Mouse (Mus musculus) heart, embryonic 14.5 days (tissue): ENCODE results near the gene Elf3. TPM values are rescaled to one million over a fixed set of nuclear protein-coding genes. Genes with fewer than 3 reads are reported as not detected.

ENCODE experiments used
- ATAC-seq: fragments of 200-750 bp; cut with Nextera tagmentation; 2 replicates; pipeline ENCODE4 v1.8.0; 2017; ENCODE audit warnings: low read depth, moderate TSS enrichment; ENCODE audit not compliant: insufficient number of reproducible peaks, insufficient read depth, low FRiP score
- H3K27ac ChIP-seq, 2 experiments: fragments of 200-500 bp in 1 of 2; fragments of 300-500 bp in 1 of 2; sonication (generic) in 1 of 2; replicated peaks in 1 of 2; 2 replicates each; pipeline ENCODE4 v1.5.1; 2012 to 2014; ENCODE audit warnings: low read depth in 2 of 2, low read length in 2 of 2, control low read depth in 1 of 2, mild to moderate bottlenecking in 1 of 2, mixed read lengths in 1 of 2; ENCODE audit not compliant: control insufficient read depth in 1 of 2, insufficient read depth in 1 of 2
- H3K27me3 ChIP-seq: fragments of 300-500 bp; sonication (generic); 2 replicates; pipeline ENCODE4 v1.6.1; 2014; ENCODE audit warnings: mild to moderate bottlenecking, low read length, control low read depth; ENCODE audit not compliant: control insufficient read depth, insufficient read depth
- H3K36me3 ChIP-seq: fragments of 300-500 bp; sonication (generic); 2 replicates; pipeline ENCODE4 v1.6.1; 2014; ENCODE audit warnings: mild to moderate bottlenecking, control low read depth, low read length, mixed read lengths; ENCODE audit not compliant: control insufficient read depth, insufficient read depth
- H3K4me1 ChIP-seq, 2 experiments: fragments of 200-500 bp in 1 of 2; fragments of 300-500 bp in 1 of 2; sonication (generic) in 1 of 2; 2 replicates each; pipeline ENCODE4 v1.6.1; 2012 to 2014; ENCODE audit warnings: low read length in 2 of 2, control low read depth in 1 of 2, mixed read lengths in 1 of 2; ENCODE audit not compliant: control insufficient read depth in 2 of 2, insufficient read depth in 2 of 2
- H3K4me2 ChIP-seq: fragments of 300-500 bp; sonication (generic); 2 replicates; pipeline ENCODE4 v1.6.1; 2014; ENCODE audit warnings: mild to moderate bottlenecking, low read length
- H3K4me3 ChIP-seq, 2 experiments: fragments of 200-500 bp in 1 of 2; fragments of 300-500 bp in 1 of 2; sonication (generic) in 1 of 2; 2 replicates each; pipeline ENCODE4 v1.5.1; 2012 to 2014; ENCODE audit warnings: low read length in 2 of 2, mild to moderate bottlenecking in 2 of 2, control low read depth in 1 of 2, low read depth in 1 of 2, moderate library complexity in 1 of 2; ENCODE audit not compliant: control insufficient read depth in 1 of 2, insufficient read depth in 1 of 2
- H3K9ac ChIP-seq: fragments of 300-500 bp; sonication (generic); 2 replicates; pipeline ENCODE4 v1.6.1; 2014; ENCODE audit warnings: mild to moderate bottlenecking, low read length
- H3K9me3 ChIP-seq: fragments of 300-500 bp; sonication (generic); 2 replicates; pipeline ENCODE4 v1.6.1; 2016; ENCODE audit warnings: low read length, control low read depth; ENCODE audit not compliant: control insufficient read depth
- WGBS: fragments of 180-500 bp; shearing (Covaris S2); extraction: QIAGEN DNeasy Blood & Tissue Kit; methylation state at CpG from one replicate; pipeline ENCODE4 v1.1.7; 2014; 5-methylcytosine and 5-hydroxymethylcytosine counted together
- polyA plus RNA-seq: library from polyadenylated mRNA; unstranded; fragments of >200 nt; fragmentation: Nextera tagmentation; extraction: Ambion mirVana; gene quantifications from 2 replicates; pipeline ENCODE4 v1.2.1, GENCODE M21; 2014

Elf3 gene
- 0.13 and 0.39 TPM in 2 replicates for polyA plus RNA-seq

DNA sequence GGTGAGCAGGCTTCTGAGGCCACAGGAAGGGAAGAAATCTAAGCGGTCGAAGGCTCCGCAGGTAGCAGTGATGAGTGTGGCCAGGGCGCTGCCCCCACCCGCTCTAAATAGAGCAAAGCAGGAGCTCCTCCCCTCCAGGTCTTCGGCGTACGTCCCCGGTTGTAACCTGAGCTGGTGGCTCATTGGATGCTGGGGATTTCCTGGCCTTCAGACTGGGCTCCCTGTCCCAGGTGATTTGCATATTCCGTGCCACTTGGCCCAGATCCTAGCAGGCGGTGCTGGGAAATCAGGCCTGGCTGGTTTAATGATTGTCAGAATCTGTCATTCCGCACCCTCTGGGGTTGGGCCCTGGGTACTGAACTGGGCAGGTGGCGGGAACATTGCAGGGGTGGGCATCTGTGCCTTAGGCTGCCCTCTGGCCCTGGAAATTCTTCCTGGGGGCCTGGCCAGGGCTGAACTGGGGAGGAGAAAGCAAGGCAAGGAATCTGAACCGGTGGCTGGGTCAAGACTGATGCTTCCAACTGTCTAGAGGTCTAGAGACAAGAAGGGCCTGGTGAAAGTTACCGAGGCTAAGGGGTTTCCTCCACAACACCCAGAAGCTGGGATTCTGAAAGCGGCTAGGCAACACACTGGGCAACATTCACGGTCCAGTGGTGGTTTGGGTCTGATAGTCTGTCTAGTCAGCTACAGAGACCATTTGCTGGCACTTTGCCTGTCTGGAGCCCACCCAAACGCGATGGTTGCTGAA, at the start of gene Elf3:
Gene Elf3 (minus strand): TSS at position 189 of the 748 bp plus-strand sequence.
- H3K9me3 ChIP-seq = no peaks in the 10 kb centered on the region
- ATAC-seq = peak; percentile 65
- peaks cover 14 to 23% of the 10 kb centered on the region in 2 experiments for H3K4me1 ChIP-seq
- WGBS = 7% methylated on average over 19 of the region's 19 CpGs
- H3K4me3 ChIP-seq = peak within 1 kb of the TSS; percentile 24 to 27; a peak in 3 of 4 replicates
- H3K9ac ChIP-seq = peak within 1 kb of the TSS; percentile 56
- H3K4me2 ChIP-seq = peak within 1 kb of the TSS; percentile 67
- H3K36me3 ChIP-seq = peaks cover 20% of the 10 kb centered on the region
- H3K27ac ChIP-seq = peak within 1 kb of the TSS; percentile 36 to 62; a peak in 3 of 4 replicates
- peaks cover 12% of the 10 kb centered on the region; the same call in 1 of the 2 replicates for H3K27me3 ChIP-seq

DNA sequence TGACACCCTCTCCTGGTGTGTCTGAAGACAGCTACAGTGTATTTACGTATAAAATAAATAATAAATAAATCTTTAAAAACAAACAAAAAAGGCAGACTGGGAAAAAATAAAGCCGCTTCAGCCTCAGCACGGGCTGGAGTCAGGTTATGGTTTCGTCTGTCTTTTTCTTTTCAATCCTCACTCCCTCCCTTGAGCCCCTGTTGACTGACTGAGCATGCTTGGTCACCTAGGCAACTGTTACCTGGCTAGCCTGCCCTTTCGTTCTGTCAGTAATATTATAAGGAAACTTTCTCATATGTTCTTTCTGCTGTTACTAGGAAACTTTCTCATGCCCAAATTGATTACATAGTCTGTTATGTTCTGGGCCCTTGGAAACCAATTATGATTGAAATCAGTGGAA, 32.5 kb upstream of the Elf3 start:
- Histone ChIP-seq H3K27ac (no peak overlapping the region), H3K4me2 (no peak overlapping the region), H3K27me3 (no peaks in the 10 kb centered on the region), H3K9ac (no peak overlapping the region), H3K9me3 (no peaks in the 10 kb centered on the region), H3K36me3 (peaks cover 20% of the 10 kb centered on the region), H3K4me1 (0 out of 4 replicates have a peak, but pooled peaks cover 0 to 4% of the 10 kb centered on the region in 2 experiments), H3K4me3 (no peak overlapping the region)
- 86% methylated on average over 5 of the region's 5 CpGs for WGBS
- no peak for ATAC-seq

DNA sequence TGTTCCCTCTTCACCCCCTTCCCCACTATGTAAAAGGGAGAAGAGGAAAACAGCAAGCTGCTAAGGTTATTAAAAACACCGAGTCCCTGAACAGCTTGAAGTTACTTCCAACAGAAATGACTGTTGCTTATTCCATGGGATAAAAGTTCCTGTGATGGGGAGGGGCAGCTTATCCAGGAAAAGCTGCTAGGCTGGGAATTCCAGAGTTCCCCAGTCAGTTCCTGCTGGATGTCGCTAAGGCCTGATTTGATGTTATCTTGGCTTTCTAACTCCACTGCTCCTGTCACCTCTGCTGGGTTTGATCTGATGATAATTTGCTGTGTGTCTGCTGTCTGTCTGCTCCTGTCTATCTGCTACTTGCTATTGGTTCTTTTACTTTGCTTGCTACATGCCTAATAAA, 27.9 kb upstream of the Elf3 start:
- no peaks in the 10 kb centered on the region for H3K36me3 ChIP-seq
- WGBS = 30% methylated on average over 2 of the region's 2 CpGs
- no peaks in the 10 kb centered on the region for H3K27me3 ChIP-seq
- no peak for ATAC-seq
- peaks cover 0 to 15% of the 10 kb centered on the region in 2 experiments; a peak in 2 of 4 replicates for H3K4me1 ChIP-seq
- no peaks in the 10 kb centered on the region for H3K9me3 ChIP-seq
- no peak overlapping the region for H3K4me2 ChIP-seq
- H3K4me3 ChIP-seq = no peak overlapping the region
- no peak overlapping the region for H3K27ac ChIP-seq
- H3K9ac ChIP-seq = no peak overlapping the region

DNA sequence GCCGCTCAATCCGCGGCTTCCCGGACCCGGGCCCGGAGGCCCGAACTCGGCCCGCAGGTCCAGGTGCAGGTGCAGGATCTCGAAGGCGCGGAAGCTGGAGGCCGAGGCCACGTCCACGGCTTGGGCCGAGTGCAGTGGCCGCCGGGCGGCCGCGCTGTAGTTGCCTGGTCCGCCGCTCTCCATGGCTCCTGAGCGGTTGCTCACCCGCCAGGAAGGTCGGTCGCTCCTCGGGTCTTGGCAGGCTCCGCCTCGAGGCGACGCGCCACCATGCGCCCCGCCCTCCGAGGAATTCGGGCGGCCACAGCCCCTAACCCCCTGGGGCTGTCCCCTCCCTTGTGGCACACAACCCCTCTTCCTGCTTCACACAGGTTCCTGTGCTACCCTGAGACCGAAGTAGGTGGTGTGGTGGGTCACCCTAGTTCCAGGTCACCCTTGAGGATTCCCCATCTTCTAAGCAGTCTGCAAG, 25.5 kb upstream of the Elf3 start, which contains the start of gene Rnpep:
Gene Rnpep (minus strand): TSS at position 259 of the 466 bp plus-strand sequence.
- Histone ChIP-seq H3K27ac (peak within 1 kb of the TSS; percentile 67 to 90), H3K9me3 (no peaks in the 10 kb centered on the region), H3K4me1 (peaks cover 0 to 23% of the 10 kb centered on the region in 2 experiments; a peak in 2 of 4 replicates), H3K9ac (peak within 1 kb of the TSS; percentile 95), H3K4me3 (peak within 1 kb of the TSS; percentile 70 to 74), H3K36me3 (peaks cover 1% of the 10 kb centered on the region), H3K27me3 (no peaks in the 10 kb centered on the region), H3K4me2 (peak within 1 kb of the TSS; percentile 93)
- ATAC-seq = peak; percentile 71
- under 1% methylated on average over 39 of the region's 39 CpGs for WGBS

DNA sequence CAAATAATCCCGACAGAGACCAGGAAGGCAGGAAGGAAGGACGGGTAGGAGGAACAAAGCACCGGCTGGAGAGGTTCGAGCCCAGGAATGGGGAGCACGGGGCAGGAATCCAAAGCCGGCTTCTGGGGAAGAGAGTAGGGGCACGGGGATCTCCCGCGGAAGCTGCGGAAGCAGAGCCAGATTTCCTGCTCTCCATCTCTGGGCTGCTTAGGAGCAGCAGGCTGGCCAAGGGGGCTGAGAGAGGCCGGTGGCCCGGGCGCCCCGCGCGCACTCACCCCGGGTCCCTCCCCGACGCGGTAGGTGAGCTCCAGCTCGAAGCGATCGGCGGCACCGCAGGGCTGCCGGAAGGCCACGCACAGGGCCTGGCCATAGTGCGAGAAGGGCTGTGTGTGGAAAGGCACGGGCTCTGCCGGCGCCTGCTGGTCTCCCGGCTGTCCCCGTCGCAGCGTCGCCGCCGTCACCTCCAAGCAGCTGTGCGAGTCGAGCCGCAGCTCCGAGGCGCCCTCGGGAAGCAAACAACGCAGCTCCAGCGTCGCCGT, 25.0 kb upstream of the Elf3 start:
- Histone ChIP-seq H3K27me3 (no peaks in the 10 kb centered on the region), H3K4me1 (peaks cover 0 to 23% of the 10 kb centered on the region in 2 experiments; a peak in 2 of 4 replicates), H3K9me3 (no peaks in the 10 kb centered on the region), H3K9ac (peak overlapping the region; percentile 95), H3K27ac (peak overlapping the region; percentile 67 to 90), H3K4me2 (peak overlapping the region; percentile 93), H3K36me3 (peaks cover 6% of the 10 kb centered on the region), H3K4me3 (peak overlapping the region; percentile 70 to 74)
- whole genome bisulfite sequencing = under 1% methylated on average over 45 of the region's 48 CpGs
- ATAC-seq = peak; percentile 40; the same call in 1 of the 2 replicates

DNA sequence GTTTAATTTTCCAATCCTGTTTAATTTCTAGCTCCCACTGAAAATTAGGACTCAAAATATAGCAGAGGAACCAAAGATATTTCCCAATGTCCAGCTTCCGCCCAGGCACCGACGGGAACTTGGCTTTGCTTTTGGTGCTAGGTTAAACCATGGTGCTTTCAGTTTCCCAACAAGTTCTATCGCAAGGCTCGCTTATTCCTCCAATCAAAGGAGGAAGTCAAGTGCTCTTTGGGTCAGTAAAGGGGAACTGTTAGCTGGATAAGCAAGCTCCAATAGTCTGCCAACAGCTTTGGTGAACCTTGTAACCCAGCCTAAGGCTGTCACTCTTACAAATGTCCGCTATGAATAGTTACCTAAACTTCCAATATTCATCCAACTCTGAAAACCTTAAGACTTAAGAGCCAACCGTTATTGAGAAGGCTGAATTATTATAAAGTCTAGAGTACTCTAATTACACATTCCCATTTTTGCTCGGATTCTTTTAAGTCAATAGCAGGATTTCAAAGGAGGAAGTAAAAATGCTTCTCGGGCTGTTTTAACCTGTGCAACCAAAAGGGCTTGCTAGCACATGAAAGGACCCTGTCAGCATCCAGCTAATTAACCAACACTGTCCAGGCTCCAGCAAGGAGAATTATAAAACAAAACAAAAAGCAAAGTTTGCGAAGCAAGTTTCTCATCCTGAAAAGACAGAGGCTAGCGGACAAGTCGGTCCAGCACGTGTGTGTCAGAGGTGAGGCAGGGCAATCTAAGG, 24.3 kb upstream of the Elf3 start:
- Histone ChIP-seq H3K27me3 (no peaks in the 10 kb centered on the region), H3K4me2 (peak overlapping the region; percentile 93), H3K27ac (peak overlapping the region; percentile 67 to 90; a peak in 3 of 4 replicates), H3K4me1 (peaks cover 0 to 23% of the 10 kb centered on the region in 2 experiments; a peak in 2 of 4 replicates), H3K9ac (peak overlapping the region; percentile 95), H3K36me3 (peaks cover 13% of the 10 kb centered on the region), H3K4me3 (peak overlapping the region; percentile 70 to 74), H3K9me3 (no peaks in the 10 kb centered on the region)
- no peak for ATAC-seq
- WGBS = 36% methylated on average over 13 of the region's 13 CpGs

DNA sequence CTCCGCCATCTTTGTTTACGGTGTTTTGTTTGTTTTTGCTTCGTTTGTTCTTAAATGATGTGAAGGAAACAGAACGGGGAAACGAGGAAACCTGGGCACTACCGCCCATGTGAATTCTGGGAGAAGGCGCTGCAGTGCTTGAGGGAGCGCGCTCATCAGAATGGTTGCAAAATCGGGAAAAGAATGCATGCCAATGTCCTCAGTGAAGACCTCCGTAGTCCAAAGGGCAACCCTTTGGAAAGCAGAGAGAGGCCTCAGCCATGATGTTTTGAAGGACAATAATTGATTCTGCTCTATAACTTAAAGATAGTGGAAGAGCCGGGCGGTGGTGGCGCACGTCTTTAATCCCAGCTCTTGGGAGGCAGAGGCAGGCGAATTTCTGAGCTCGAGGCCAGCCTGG, 23.5 kb upstream of the Elf3 start:
- Histone ChIP-seq H3K4me3 (no peak overlapping the region), H3K4me2 (no peak overlapping the region; the same call in 1 of the 2 replicates), H3K9ac (no peak overlapping the region), H3K9me3 (no peaks in the 10 kb centered on the region), H3K27ac (no peak overlapping the region), H3K4me1 (peaks cover 0 to 23% of the 10 kb centered on the region in 2 experiments; a peak in 2 of 4 replicates), H3K27me3 (no peaks in the 10 kb centered on the region), H3K36me3 (peaks cover 22% of the 10 kb centered on the region)
- no peak for ATAC-seq
- 96% methylated on average over 17 of the region's 17 CpGs for WGBS
